Mouse (Mus musculus) kidney, postnatal 0 days (tissue): ENCODE measurements around the gene Prpf40b. TPM values are rescaled to one million over a fixed set of nuclear protein-coding genes. Genes with fewer than 3 reads are reported as not detected.
A peak's percentile ranks its signal among the peaks of the same experiment; 100 is the strongest.

Experiments
- ATAC-seq: fragments of 200-750 bp; cut with Nextera tagmentation; replicated peaks from 2 replicates; pipeline ENCODE4 v1.8.0; 2017; ENCODE audit warnings: low read depth, moderate number of reproducible peaks, moderate TSS enrichment, moderate library complexity; ENCODE audit not compliant: low FRiP score
- DNase-seq: peaks from one replicate; pipeline ENCODE4 v3.0.0-alpha.2; 2016; ENCODE audit warnings: low spot score
- H3K27ac ChIP-seq: fragments of 300-500 bp; sonication (generic); 2 replicates; pipeline ENCODE4 v1.5.1; 2014; ENCODE audit warnings: mild to moderate bottlenecking
- H3K27me3 ChIP-seq: fragments of 300-500 bp; sonication (generic); 2 replicates; pipeline ENCODE4 v1.6.1; 2014; ENCODE audit warnings: low read length, mixed read lengths; ENCODE audit not compliant: insufficient read depth
- H3K36me3 ChIP-seq: fragments of 300-500 bp; sonication (generic); 2 replicates; pipeline ENCODE4 v1.6.1; 2014; ENCODE audit warnings: low read length, mixed read lengths; ENCODE audit not compliant: insufficient read depth
- H3K4me1 ChIP-seq: fragments of 300-500 bp; sonication (generic); replicated peaks from 2 replicates; pipeline ENCODE4 v1.6.1; 2014; ENCODE audit warnings: antibody characterized with exemption, low read length, mixed read lengths; ENCODE audit not compliant: insufficient read depth
- H3K4me2 ChIP-seq: fragments of 300-500 bp; sonication (generic); 2 replicates; pipeline ENCODE4 v1.6.1; 2014; ENCODE audit warnings: mild to moderate bottlenecking, low read length, moderate library complexity, mixed read lengths
- H3K4me3 ChIP-seq: fragments of 300-500 bp; sonication (generic); replicated peaks from 2 replicates; pipeline ENCODE4 v1.5.1; 2014; ENCODE audit warnings: low read depth, low read length
- H3K9ac ChIP-seq: fragments of 300-500 bp; sonication (generic); 2 replicates; pipeline ENCODE4 v1.6.1; 2014; ENCODE audit warnings: low read depth, low read length
- H3K9me3 ChIP-seq: fragments of 300-500 bp; sonication (generic); replicated peaks from 2 replicates; pipeline ENCODE4 v1.6.1; 2016; ENCODE audit warnings: low read length, inconsistent platforms, mixed read lengths
- CTCF ChIP-seq: IDR thresholded peaks from 2 replicates; pipeline ENCODE4 v1.5.1; 2016; ENCODE audit warnings: antibody characterized with exemption, low read depth, mild to moderate bottlenecking, moderate library complexity
- WGBS: fragments of 180-500 bp; shearing (Covaris S2); extraction: QIAGEN DNeasy Blood & Tissue Kit; methylation state at CpG from one replicate; pipeline ENCODE4 v1.1.7; 2014; 5-methylcytosine and 5-hydroxymethylcytosine counted together
- polyA plus RNA-seq: library from polyadenylated mRNA; unstranded; fragments of >200 nt; fragmentation: Nextera tagmentation; extraction: Ambion mirVana; gene quantifications from 2 replicates; pipeline ENCODE4 v1.2.1, GENCODE M21; 2015

Prpf40b gene
- polyA plus RNA-seq, 1 experiment from 2014 or later = 38.3 TPM

DNA sequence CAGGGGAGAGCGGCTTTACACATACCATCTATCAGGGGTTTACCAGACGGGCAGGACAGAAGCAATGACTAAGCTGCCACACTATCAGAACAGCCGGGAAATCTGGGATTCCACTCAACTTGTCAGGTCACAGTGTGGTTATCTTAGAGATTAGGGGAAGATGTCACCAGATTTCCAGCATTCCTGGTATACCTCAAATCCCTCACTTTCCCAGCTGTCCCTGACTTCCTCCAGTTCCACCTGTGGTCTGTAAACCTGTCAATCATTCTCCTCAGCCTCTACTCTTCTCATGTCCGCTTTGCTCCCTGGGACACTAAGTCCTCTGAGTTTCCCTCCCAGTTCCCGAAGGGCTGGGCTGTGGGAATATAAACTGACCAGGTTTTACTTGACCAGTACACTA, 57.4 kb downstream of the Prpf40b start:
- Histone ChIP-seq H3K27me3 (no peaks in the 10 kb centered on the region), H3K4me1 (no peaks in the 10 kb centered on the region), H3K9me3 (no peaks in the 10 kb centered on the region), H3K4me3 (no peak overlapping the region), H3K36me3 (no peaks in the 10 kb centered on the region), H3K4me2 (no peak overlapping the region), H3K27ac (no peak overlapping the region), H3K9ac (no peak overlapping the region)
- ATAC-seq = no peak
- WGBS = 66% methylated on average over 5 of the region's 5 CpGs
- DNase-seq = no peak
- no peak for TF ChIP-seq CTCF

DNA sequence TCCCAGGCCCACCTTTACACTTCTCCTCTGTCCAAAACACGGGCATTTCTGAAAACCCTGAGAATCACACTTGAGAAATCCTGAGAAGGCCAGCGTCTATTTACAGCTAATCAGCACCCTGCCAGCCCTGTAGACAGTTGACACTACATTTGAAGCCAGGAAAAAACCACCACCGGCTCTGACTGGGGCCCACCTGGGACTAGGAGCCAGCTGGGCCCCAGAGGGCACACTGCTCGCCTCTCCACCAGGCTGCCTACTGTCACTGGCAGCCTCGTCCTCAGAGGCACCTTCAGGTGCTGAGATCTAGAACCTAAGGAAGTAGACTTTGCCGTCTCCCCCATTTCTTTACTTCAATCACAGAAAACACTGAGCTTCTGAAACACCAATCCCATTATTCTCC, 60.8 kb downstream of the Prpf40b start:
- no peak for ATAC-seq
- TF ChIP-seq CTCF = no peak
- Histone ChIP-seq H3K9me3 (no peaks in the 10 kb centered on the region), H3K27me3 (no peaks in the 10 kb centered on the region), H3K9ac (no peak overlapping the region), H3K4me1 (no peaks in the 10 kb centered on the region), H3K36me3 (no peaks in the 10 kb centered on the region), H3K4me3 (no peak overlapping the region), H3K27ac (no peak overlapping the region), H3K4me2 (no peak overlapping the region)
- DNase-seq = no peak
- WGBS = 77% methylated on average over 6 of the region's 6 CpGs

DNA sequence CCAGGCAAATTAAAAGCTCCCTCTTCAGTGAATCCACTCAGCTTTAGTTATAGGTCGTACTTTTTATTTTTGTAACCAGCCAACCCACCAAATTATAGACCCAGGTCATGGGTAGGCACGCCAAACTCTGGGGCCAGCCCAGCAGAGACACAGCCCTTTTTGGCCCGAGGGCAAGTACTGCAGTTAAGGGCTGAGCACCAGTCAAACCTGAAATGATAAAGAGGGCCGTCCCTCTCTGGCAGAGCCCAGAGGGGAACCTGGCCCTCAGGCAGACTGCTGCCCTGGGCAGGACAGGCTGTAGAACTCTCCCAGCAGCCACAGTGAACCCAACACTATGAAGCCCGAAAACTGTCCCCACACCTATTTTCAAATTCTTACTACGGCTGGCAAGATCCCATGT, 61.6 kb downstream of the Prpf40b start:
- no peaks in the 10 kb centered on the region for H3K36me3 ChIP-seq
- 60% methylated on average over 6 of the region's 6 CpGs for WGBS
- H3K27me3 ChIP-seq = no peaks in the 10 kb centered on the region
- TF ChIP-seq CTCF = no peak
- no peak for ATAC-seq
- DNase-seq = no peak
- H3K9me3 ChIP-seq = no peaks in the 10 kb centered on the region
- H3K27ac ChIP-seq = no peak overlapping the region
- no peak overlapping the region for H3K4me3 ChIP-seq
- H3K9ac ChIP-seq = no peak overlapping the region
- H3K4me2 ChIP-seq = no peak overlapping the region
- no peaks in the 10 kb centered on the region for H3K4me1 ChIP-seq

DNA sequence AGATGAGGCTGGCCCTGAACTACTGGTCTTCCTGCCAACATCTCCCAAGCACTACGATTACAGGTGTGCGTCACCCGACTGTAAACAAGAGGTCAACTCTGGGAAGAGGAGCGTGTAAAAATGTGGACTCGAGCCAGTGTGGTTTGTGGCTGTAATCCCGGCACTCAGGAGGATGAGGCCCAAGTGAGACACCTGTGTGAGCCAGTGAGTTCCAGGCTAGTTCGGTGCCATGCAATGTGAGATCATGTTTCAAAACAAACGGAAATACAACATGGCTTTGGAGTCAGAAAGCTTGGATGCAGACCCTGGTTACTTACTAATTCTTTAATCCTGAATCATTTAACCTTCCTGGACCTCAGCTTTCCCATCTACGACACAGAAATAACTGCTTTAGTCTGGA, 64.1 kb downstream of the Prpf40b start:
- no peak overlapping the region for H3K27ac ChIP-seq
- DNase-seq (no peak), ATAC-seq (no peak)
- no peaks in the 10 kb centered on the region for H3K36me3 ChIP-seq
- H3K9me3 ChIP-seq = no peaks in the 10 kb centered on the region
- 58% methylated on average over 9 of the region's 9 CpGs for WGBS
- no peak for TF ChIP-seq CTCF
- no peaks in the 10 kb centered on the region for H3K27me3 ChIP-seq
- H3K4me1 ChIP-seq = peaks cover 15% of the 10 kb centered on the region
- no peak overlapping the region for H3K4me2 ChIP-seq
- H3K9ac ChIP-seq = no peak overlapping the region
- no peak overlapping the region for H3K4me3 ChIP-seq

DNA sequence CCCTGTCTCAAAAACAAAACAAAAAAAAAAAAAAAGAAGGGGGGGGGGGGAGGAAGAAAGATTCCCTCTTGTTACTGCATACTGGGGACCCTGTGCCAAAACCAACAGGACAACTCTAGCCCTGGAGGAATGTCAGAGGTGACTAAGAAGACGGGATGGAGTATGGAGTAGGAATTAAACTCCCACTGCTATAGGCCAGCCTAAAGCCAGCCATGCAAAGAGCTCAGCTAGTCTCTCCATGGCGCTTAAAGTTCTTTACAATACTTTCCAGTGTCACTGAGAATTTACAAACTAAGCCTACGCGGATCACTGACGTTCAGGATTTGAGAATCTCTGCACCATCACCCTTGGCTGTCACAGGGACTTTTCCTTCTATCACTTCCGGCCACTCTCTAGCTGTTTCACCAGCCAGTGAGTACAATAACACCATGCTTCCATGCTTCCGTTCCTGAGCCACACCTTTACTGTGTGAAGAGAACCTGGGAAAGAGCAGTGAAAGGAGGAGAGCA, 69.2 kb downstream of the Prpf40b start:
- DNase-seq (peak; percentile 64), ATAC-seq (0 out of 2 replicates have a peak, but pooled peaks have one; percentile 29)
- no peaks in the 10 kb centered on the region for H3K27me3 ChIP-seq
- WGBS = 24% methylated on average over 7 of the region's 7 CpGs
- no peak overlapping the region for H3K4me3 ChIP-seq
- H3K27ac ChIP-seq = peak overlapping the region; percentile 87
- 0 out of 2 replicates have a peak overlapping the region, but pooled peaks have one; percentile 18 for H3K9ac ChIP-seq
- peak overlapping the region; percentile 34; the same call in 1 of the 2 replicates for H3K4me2 ChIP-seq
- H3K9me3 ChIP-seq = no peaks in the 10 kb centered on the region
- no peak for TF ChIP-seq CTCF
- H3K4me1 ChIP-seq = peaks cover 34% of the 10 kb centered on the region
- no peaks in the 10 kb centered on the region for H3K36me3 ChIP-seq

DNA sequence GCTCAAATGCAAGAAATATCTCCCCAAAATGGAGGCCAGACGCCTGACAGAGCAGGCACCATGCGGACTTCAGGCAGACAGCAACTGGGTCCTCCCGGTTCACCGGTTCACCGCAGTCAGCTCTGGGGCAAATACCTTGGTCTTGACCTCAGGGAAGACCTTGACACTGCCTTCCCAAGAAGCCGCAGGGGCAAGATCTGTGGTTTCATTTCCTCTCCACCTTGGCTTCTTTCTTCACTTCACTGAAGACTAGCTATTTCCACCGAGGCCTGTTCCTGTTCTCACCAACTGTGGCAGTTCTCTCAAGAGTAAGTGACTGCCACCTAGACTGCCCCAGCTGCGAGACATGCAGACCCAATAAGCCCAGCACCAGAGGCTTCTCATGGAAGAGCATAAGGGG, 70.0 kb downstream of the Prpf40b start:
- Histone ChIP-seq H3K27ac (peak overlapping the region; percentile 87), H3K4me2 (peak overlapping the region; percentile 29; the same call in 1 of the 2 replicates), H3K27me3 (no peaks in the 10 kb centered on the region), H3K36me3 (no peaks in the 10 kb centered on the region), H3K4me3 (no peak overlapping the region), H3K4me1 (peaks cover 34% of the 10 kb centered on the region), H3K9ac (0 out of 2 replicates have a peak overlapping the region, but pooled peaks have one; percentile 18), H3K9me3 (no peaks in the 10 kb centered on the region)
- DNase-seq = peak; percentile 72
- ATAC-seq = no peak
- 26% methylated on average over 8 of the region's 8 CpGs for WGBS
- no peak for TF ChIP-seq CTCF

Other genes with a start within 250 kb of the Prpf40b start
- gene Prph, start 239.9 kb upstream of the Prpf40b start, polyA plus RNA-seq = 0.26 and 0.82 TPM in 2 replicates
- 11.4 and 11.5 TPM in 2 replicates for gene Troap, start 220.5 kb upstream of the Prpf40b start, polyA plus RNA-seq
- gene C1ql4, start 207.3 kb upstream of the Prpf40b start, polyA plus RNA-seq = 1.3 TPM in 2 replicates
- 8.8 TPM in 2 replicates for gene Dnajc22, start 201.9 kb upstream of the Prpf40b start, polyA plus RNA-seq
- 33.5 and 34.6 TPM in 2 replicates for gene Spats2, start 169.2 kb upstream of the Prpf40b start, polyA plus RNA-seq
- gene Kcnh3, start 70.2 kb upstream of the Prpf40b start, polyA plus RNA-seq = 0.32 and 0.55 TPM in 2 replicates
- gene Mcrs1, start 43.1 kb upstream of the Prpf40b start, polyA plus RNA-seq = 135 and 138 TPM in 2 replicates
- gene Fam186b, start 801 bp downstream of the Prpf40b start, polyA plus RNA-seq = 0.22 and 0.47 TPM in 2 replicates
- 31.6 and 33.4 TPM in 2 replicates for gene Fmnl3, start 75.4 kb downstream of the Prpf40b start, polyA plus RNA-seq
- gene Tmbim6, start 97.8 kb downstream of the Prpf40b start, polyA plus RNA-seq = 774 and 842 TPM in 2 replicates
- 6.5 and 8.0 TPM in 2 replicates for gene Nckap5l, start 162.7 kb downstream of the Prpf40b start, polyA plus RNA-seq
- gene Bcdin3d, start 179.6 kb downstream of the Prpf40b start, polyA plus RNA-seq = 16.1 and 16.3 TPM in 2 replicates
- gene Faim2, start 233.1 kb downstream of the Prpf40b start, polyA plus RNA-seq = 0.26 and 0.36 TPM in 2 replicates